Mouse (Mus musculus): Measurements from ENCODE around the gene Fnip2. TPM values are rescaled to one million over a fixed set of nuclear protein-coding genes. Genes with fewer than 3 reads are reported as not detected.

The Fnip2 gene
- polyA plus RNA-seq, 1 experiment from 2014 or later: 7.0 TPM

DNA sequence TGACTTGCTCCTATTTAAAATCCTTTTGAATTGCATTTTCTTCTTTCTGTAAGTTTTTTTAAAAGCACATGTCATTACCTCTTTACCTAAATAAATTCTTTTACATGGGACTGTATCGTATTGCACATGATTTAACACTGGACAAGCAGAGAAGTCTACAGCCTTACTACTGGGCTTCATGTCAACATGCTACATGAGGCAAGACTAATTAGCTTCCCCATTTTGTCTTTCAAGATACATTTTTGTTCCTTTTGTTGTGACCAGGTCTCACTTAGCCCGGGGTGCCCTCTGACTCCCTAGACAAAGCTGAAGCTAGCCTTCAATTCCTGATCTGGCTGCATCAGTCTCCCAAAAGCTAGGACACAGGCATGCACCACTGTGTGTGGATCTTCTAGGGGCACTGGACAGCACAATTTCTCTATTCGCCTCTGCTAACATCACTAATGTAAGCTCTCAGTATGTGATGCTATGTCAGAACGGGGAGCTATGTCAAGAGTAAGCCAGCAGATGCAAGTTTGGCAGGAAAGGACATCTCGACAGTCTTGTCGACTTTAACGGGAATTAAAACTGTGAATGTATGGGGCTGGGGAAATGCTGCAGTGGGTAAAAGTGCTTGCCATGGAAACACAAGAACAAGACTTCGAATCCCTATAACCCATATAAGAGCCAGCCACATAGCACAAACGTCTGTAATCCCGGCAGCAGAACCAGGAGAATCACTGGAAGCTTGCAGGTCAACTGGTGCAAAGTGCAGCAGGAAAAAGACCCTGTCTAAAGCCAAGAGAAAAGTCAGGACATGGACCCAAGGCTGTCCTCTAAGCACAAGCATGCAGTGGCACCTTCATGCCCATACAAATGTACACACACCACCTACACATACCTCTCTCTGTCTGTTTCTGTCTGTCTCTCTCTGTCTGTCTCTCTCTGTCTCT lies 5.5 kb downstream of the Fnip2 start:
- Histone ChIP-seq H3K36me3 (no peaks in the 10 kb centered on the region), H3K27ac (no peak overlapping the region), H3K27me3 (no peaks in the 10 kb centered on the region), H3K9ac (no peak overlapping the region), H3K9me3 (no peaks in the 10 kb centered on the region), H3K4me3 (no peak overlapping the region), H3K4me1 (peaks cover 7% of the 10 kb centered on the region), H3K4me2 (replicated peaks) (no peak overlapping the region)
- ATAC-seq (ENCODE audit: insufficient number of reproducible peaks, insufficient read depth, low FRiP score, low TSS enrichment): no peak
- WGBS: 83% methylated on average over 10 of the region's 10 CpGs

DNA sequence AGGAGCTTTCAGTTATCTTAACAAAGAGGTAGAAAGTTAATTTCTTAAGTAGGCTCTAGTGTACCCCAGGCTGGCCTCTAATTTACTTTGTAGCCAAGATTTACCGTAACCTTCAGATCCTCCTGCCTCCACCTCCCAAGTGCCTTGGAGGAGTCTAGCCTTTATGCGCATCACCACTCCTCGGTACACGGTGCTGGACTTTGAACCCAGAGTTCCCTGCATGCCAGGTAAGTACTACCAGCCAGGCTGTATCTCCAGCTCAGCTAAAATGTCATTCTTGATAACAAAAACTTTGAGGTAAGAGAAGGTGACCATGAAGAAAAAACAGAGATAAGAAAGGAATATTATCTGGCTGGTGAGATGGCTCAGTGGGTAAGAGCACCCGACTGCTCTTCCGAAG lies 7.0 kb downstream of the Fnip2 start:
- no peak overlapping the region for H3K9ac ChIP-seq
- no peak overlapping the region for H3K27ac ChIP-seq
- H3K4me2 ChIP-seq (replicated peaks): no peak overlapping the region
- no peaks in the 10 kb centered on the region for H3K36me3 ChIP-seq
- 94% methylated on average over 6 of the region's 6 CpGs for WGBS
- no peaks in the 10 kb centered on the region for H3K27me3 ChIP-seq
- H3K4me1 ChIP-seq: no peaks in the 10 kb centered on the region
- H3K4me3 ChIP-seq: no peak overlapping the region
- H3K9me3 ChIP-seq: no peaks in the 10 kb centered on the region
- no peak for ATAC-seq (ENCODE audit: insufficient number of reproducible peaks, insufficient read depth, low FRiP score, low TSS enrichment)

DNA sequence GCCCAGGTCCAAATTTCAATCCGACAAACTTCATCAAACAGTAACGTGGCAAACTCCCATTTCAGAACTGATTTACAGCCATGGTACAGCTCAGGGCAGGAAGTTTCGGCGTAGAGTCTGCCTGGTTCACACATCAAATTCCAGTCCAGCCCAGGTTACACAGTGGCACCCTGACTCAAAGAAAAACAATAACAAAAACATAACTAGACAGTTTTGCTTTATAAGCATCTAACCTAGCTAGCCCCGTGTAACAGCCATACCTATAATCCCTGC lies 7.9 kb downstream of the Fnip2 start:
- ATAC-seq (ENCODE audit: insufficient number of reproducible peaks, insufficient read depth, low FRiP score, low TSS enrichment): no peak

DNA sequence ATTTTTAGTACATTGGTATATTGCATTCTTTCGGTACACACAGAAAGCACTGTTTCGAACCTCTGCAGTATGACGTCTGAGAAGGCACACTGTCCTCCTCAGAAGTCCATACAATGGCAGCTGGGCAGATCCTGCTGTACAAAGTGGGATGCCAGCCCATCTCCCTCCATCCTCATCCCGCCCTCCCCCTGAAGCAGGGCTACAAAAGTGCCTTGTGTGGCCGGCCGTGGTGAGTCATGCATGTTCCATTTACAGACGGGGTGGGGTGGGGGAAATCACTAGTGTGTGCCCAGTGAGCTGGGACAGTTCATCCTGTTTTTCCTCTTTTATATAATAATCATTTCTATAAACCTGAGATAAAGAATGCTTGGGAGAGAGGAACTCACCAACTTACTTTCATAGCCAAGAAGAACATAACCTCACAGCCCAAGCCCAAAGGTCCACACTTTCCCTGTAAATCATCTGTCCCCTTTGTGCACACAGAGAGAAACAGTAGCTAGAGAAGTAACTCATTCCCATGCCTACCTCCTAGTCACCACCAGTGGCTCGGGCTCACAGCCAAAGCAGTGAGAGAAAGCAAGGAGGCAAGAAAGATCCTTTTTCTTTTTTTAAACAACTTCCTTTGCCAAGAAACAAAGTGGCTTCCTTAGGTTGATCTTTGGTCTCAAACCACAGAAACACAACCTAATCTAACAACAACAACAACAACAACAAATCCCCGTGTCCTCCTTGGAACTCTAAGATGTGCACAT lies 8.4 kb downstream of the Fnip2 start:
- Histone ChIP-seq H3K9me3 (no peaks in the 10 kb centered on the region), H3K4me1 (no peaks in the 10 kb centered on the region), H3K27ac (no peak overlapping the region), H3K4me2 (replicated peaks) (no peak overlapping the region), H3K36me3 (no peaks in the 10 kb centered on the region), H3K4me3 (no peak overlapping the region), H3K27me3 (no peaks in the 10 kb centered on the region), H3K9ac (no peak overlapping the region)
- no peak for ATAC-seq (ENCODE audit: insufficient number of reproducible peaks, insufficient read depth, low FRiP score, low TSS enrichment)
- 85% methylated on average over 9 of the region's 9 CpGs for WGBS

More for the DNA sequence above, 7.9 kb downstream of the Fnip2 start:
- Histone ChIP-seq H3K36me3 (no peaks in the 10 kb centered on the region), H3K4me3 (no peak overlapping the region), H3K27ac (no peak overlapping the region), H3K4me1 (no peaks in the 10 kb centered on the region), H3K4me2 (replicated peaks) (no peak overlapping the region), H3K27me3 (no peaks in the 10 kb centered on the region), H3K9me3 (no peaks in the 10 kb centered on the region), H3K9ac (no peak overlapping the region)
- WGBS: 89% methylated on average over 5 of the region's 5 CpGs

DNA sequence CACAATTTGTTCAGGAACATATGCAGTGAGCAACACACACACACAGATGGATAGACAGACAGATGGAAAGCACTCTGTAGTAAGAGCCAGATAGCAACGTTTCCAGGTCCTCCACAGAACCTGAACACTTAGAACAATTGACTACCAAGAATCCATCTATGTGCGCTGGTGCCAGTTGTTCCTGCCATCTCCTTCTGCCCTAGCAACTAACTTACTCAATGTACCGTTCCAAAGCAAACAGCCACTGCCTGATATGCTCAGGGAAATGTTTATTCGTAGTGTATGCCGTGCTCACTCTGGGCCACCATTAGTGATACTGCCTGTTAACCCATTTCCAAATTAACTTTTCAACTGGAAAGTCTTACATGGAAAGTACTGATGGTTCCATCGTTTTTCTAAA lies 12.5 kb downstream of the Fnip2 start:
- no peaks in the 10 kb centered on the region for H3K9me3 ChIP-seq

DNA sequence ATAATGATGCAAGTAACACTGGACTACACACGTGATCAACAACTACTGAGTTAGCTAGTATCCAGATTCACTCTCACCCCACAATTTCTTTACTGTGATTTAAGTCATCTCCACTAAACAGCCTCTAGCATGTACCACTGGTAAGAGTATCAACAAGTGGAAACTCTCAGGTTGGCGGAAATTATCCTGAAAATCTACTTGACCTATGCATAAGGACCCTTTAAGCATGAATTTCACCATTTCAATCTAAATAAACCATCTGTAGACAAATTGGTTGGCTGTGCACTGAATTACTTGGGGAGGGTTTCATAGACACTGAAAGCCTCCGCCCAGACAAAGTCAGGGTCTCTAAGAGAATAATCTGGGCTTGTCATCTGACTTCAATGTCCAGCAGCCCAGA lies 13.8 kb downstream of the Fnip2 start:
- WGBS: 92% methylated on average over 3 of the region's 3 CpGs
- no peaks in the 10 kb centered on the region for H3K27me3 ChIP-seq
- H3K4me1 ChIP-seq: no peaks in the 10 kb centered on the region
- H3K27ac ChIP-seq: no peak overlapping the region
- no peak overlapping the region for H3K4me2 ChIP-seq (replicated peaks)
- H3K9ac ChIP-seq: no peak overlapping the region
- no peaks in the 10 kb centered on the region for H3K36me3 ChIP-seq
- H3K4me3 ChIP-seq: no peak overlapping the region
- H3K9me3 ChIP-seq: no peaks in the 10 kb centered on the region
- ATAC-seq (ENCODE audit: insufficient number of reproducible peaks, insufficient read depth, low FRiP score, low TSS enrichment): no peak

More for the DNA sequence above, 12.5 kb downstream of the Fnip2 start:
- H3K27ac ChIP-seq: no peak overlapping the region
- H3K4me2 ChIP-seq (replicated peaks): no peak overlapping the region
- ATAC-seq (ENCODE audit: insufficient number of reproducible peaks, insufficient read depth, low FRiP score, low TSS enrichment): no peak
- H3K9ac ChIP-seq: no peak overlapping the region
- WGBS: 92% methylated on average over 6 of the region's 6 CpGs
- H3K27me3 ChIP-seq: no peaks in the 10 kb centered on the region
- no peak overlapping the region for H3K4me3 ChIP-seq
- H3K36me3 ChIP-seq: no peaks in the 10 kb centered on the region
- H3K4me1 ChIP-seq: no peaks in the 10 kb centered on the region

DNA sequence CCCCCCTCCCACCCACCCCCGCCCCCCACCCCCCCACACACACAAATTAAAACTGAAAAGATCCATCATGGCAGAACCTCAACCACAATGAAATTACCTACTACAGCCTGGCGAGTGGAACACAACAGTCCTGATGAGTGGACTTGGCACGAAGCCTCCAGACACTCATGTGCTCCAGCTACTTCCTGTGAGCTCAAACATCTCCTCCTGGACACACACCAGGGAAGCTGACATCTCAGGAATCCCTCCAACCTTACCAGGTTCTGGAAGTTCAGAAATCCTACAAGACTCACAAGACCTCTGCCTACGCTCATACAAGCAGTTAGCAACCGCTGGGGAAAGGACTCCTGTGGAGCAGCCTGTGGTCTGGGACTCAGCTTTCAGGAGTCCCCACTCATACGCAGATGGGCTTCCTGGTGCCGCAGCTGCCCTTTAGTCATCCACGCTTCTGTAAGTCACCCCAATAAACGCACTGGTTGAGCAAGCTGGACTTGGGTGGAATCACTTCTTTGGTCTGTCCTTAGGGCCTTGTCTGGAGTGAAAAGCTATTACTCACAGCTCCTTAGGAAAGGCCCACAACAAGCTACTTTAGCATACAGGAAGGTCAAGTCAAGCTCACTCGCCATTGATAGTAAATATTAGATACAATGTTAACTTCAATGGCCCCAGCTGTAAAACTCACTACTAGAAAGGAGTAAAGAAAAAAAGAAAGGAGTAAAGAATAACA lies 15.6 kb downstream of the Fnip2 start:
- no peak overlapping the region for H3K4me2 ChIP-seq (replicated peaks)
- H3K4me1 ChIP-seq: no peaks in the 10 kb centered on the region
- H3K27me3 ChIP-seq: no peaks in the 10 kb centered on the region
- 87% methylated on average over 10 of the region's 10 CpGs for WGBS
- no peak overlapping the region for H3K9ac ChIP-seq
- no peaks in the 10 kb centered on the region for H3K9me3 ChIP-seq
- ATAC-seq (ENCODE audit: insufficient number of reproducible peaks, insufficient read depth, low FRiP score, low TSS enrichment): no peak
- no peak overlapping the region for H3K27ac ChIP-seq
- H3K4me3 ChIP-seq: no peak overlapping the region
- H3K36me3 ChIP-seq: no peaks in the 10 kb centered on the region

DNA sequence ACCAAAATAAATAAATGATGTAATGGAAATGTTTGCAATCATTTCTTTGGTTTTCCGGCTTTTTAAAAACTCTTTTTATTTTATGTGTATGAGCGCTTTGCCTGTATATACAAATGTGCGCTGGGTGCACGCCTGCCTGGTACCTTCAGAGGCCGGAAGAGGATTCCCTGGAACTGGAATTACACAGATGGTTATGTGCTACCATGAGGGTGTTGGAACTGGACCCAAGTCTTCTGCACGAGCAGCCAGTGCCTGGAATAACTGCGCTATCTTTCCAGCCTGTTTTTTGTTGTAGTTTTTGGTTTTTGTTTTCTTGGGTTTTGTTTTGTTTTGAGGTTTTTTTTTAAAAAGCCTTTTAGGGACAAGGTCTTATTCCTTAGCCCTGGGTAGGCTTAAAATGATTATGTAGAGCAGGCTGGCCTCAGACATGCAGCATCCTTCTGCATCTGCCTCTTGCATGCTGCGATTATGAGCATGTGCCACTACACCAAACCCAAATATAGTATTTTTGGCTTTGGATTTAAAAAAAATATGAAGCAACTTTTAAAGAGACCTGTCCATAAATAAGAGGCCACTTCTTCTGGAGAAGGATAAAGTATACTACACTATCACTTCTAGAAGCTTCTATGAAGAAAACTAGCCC lies 17.7 kb downstream of the Fnip2 start:
- no peak overlapping the region for H3K9ac ChIP-seq
- no peaks in the 10 kb centered on the region for H3K4me1 ChIP-seq
- H3K9me3 ChIP-seq: no peaks in the 10 kb centered on the region
- H3K4me2 ChIP-seq (replicated peaks): no peak overlapping the region
- no peak for ATAC-seq (ENCODE audit: insufficient number of reproducible peaks, insufficient read depth, low FRiP score, low TSS enrichment)
- H3K27me3 ChIP-seq: no peaks in the 10 kb centered on the region
- no peaks in the 10 kb centered on the region for H3K36me3 ChIP-seq
- 92% methylated on average over 8 of the region's 8 CpGs for WGBS
- H3K4me3 ChIP-seq: no peak overlapping the region
- H3K27ac ChIP-seq: no peak overlapping the region

DNA sequence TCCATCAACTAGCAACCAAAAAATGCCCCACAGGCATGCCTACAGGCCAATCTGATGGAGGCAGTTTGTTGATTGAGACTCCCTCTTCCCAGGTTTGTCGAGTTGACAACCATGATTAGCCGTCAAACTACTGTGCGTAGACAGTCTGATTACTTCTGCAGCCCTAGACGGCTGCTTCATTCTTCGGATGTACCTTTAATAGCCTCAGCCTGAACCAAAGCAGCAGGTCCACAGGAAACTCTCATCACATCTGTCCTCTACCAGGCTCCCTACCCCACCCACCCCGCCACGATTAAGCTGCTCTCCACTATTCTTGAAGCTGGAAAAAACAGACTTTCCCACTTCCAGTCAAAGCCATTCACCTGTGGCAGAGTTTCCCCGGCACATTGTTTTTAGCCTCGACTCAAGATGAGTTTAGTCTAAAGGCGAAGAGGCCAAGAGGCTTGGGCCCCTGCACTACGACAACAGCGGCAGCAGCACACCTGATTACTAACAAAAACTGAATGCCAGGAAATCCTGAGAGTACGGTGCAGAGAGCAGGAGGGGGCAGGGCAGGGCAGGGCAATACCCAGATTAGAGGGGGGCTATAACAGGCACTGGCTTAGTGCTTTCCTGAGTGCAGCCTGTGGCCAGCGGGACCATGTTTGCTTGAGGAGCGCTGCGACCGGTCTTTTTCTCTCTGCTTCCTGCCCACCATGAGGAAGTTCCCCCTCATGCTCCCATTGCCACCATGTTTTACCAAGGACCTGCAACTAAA lies 18.7 kb downstream of the Fnip2 start:
- H3K4me3 ChIP-seq: no peak overlapping the region
- H3K27me3 ChIP-seq: no peaks in the 10 kb centered on the region
- H3K9me3 ChIP-seq: no peaks in the 10 kb centered on the region
- no peak for ATAC-seq (ENCODE audit: insufficient number of reproducible peaks, insufficient read depth, low FRiP score, low TSS enrichment)
- WGBS: 83% methylated on average over 17 of the region's 17 CpGs
- H3K27ac ChIP-seq: no peak overlapping the region
- no peak overlapping the region for H3K4me2 ChIP-seq (replicated peaks)
- no peaks in the 10 kb centered on the region for H3K36me3 ChIP-seq
- H3K4me1 ChIP-seq: no peaks in the 10 kb centered on the region
- H3K9ac ChIP-seq: no peak overlapping the region

DNA sequence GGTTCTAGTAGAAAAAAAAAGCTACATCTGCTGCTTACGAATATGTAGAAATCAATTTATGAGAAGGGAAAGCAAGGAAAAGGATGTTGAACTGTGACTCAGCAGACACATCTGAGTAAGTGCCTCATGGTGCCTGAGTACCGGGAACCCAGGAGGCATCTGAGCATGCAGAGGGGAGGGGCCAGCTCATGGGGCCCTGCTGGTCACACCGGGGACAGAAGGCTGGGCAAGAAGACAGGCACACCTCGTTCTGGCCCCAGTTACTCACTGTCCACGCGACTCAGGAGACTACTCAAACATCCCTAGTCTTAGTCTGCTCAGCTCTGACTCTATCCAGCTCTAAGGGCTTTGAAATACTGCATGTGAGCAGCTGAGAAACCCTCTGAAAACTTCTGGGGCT lies 25.0 kb downstream of the Fnip2 start:
- WGBS: 29% methylated on average over 6 of the region's 6 CpGs
- no peak for ATAC-seq (ENCODE audit: insufficient number of reproducible peaks, insufficient read depth, low FRiP score, low TSS enrichment)
- no peak overlapping the region for H3K4me3 ChIP-seq
- no peaks in the 10 kb centered on the region for H3K27me3 ChIP-seq
- no peak overlapping the region for H3K9ac ChIP-seq
- H3K4me1 ChIP-seq: 0 out of 2 replicates have a peak, but pooled peaks cover 3% of the 10 kb centered on the region
- H3K27ac ChIP-seq: no peak overlapping the region
- H3K4me2 ChIP-seq (replicated peaks): no peak overlapping the region
- H3K36me3 ChIP-seq: no peaks in the 10 kb centered on the region
- H3K9me3 ChIP-seq: no peaks in the 10 kb centered on the region

DNA sequence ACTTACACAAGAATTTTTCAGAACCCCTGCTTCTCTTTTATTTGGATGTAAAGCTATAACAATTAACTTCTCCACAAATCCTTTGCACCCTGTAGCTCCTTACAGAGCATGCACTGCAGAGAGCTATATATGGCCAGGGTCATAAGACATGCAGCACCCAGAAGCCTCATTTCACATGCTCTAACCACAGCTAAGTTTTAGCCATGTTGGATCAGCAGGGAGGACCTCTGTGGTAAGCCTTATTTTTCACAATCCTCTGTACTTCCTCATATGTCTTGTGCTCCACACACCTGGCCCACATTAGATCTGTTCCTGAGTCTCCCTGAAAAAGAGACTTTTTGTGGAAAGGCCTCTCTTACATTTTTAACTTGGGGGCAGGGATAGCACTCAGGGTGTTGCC lies 27.9 kb downstream of the Fnip2 start:
- H3K9me3 ChIP-seq: no peaks in the 10 kb centered on the region

More for the DNA sequence above, 27.9 kb downstream of the Fnip2 start:
- H3K4me3 ChIP-seq: no peak overlapping the region
- ATAC-seq (ENCODE audit: insufficient number of reproducible peaks, insufficient read depth, low FRiP score, low TSS enrichment): no peak
- H3K27ac ChIP-seq: no peak overlapping the region
- peaks cover 3% of the 10 kb centered on the region; the same call in 1 of the 2 replicates for H3K4me1 ChIP-seq
- no peak overlapping the region for H3K9ac ChIP-seq
- no peak overlapping the region for H3K4me2 ChIP-seq (replicated peaks)
- H3K27me3 ChIP-seq: no peaks in the 10 kb centered on the region
- H3K36me3 ChIP-seq: no peaks in the 10 kb centered on the region
